22 mouse cellular contexts compared by ENCODE assay signal in genomic region chr10:18411266-18411665, GRCm38 (mm10).
DNase-seq lines count a peak whose midpoint lies in the region; ATAC-seq lines count a peak whose summit lies in the region.
"Had no signal": no experiment of that assay in that cellular context is flagged by ENCODE, and none has a peak within 500 bp of the region (broad histone marks: within the 10 kb centered on the region; RNA-seq: fewer than 3 reads in every experiment).

No protein-coding gene starts in this region.

- H3K36me3 ChIP-seq in forebrain, embryonic 14.5 days (ENCODE audit: control insufficient read depth, insufficient read depth, low read length) = no peaks in the 10 kb centered on the region
- H3K36me3 ChIP-seq in forebrain, embryonic 11.5 days (ENCODE audit: control insufficient read depth, insufficient read depth, low read length) = no peaks in the 10 kb centered on the region
- no peaks in the 10 kb centered on the region for H3K36me3 ChIP-seq in midbrain, embryonic 13.5 days
- H3K36me3 ChIP-seq in midbrain, embryonic 11.5 days (ENCODE audit: control insufficient read depth, insufficient read depth, low read length) = no peaks in the 10 kb centered on the region; the same call in 1 of the 2 replicates
- no peaks in the 10 kb centered on the region for H3K36me3 ChIP-seq in hindbrain, embryonic 13.5 days
- H3K36me3 ChIP-seq in neural tube, embryonic 14.5 days (ENCODE audit: control insufficient read depth, insufficient read depth, low read length) = no peaks in the 10 kb centered on the region

- peaks cover 18% of the 10 kb centered on the region for H3K4me1 ChIP-seq in forebrain, embryonic 14.5 days (ENCODE audit: control insufficient read depth, insufficient read depth, low read length)
- peaks cover 10% of the 10 kb centered on the region; the same call in 1 of the 2 replicates for H3K4me1 ChIP-seq in forebrain, embryonic 11.5 days (replicated peaks; ENCODE audit: control insufficient read depth, insufficient read depth, low read length)
- H3K4me1 ChIP-seq in midbrain, embryonic 13.5 days (replicated peaks) = peaks cover 60% of the 10 kb centered on the region
- peaks cover 20% of the 10 kb centered on the region for H3K4me1 ChIP-seq in midbrain, embryonic 11.5 days (ENCODE audit: control insufficient read depth, insufficient read depth, low read length)
- H3K4me1 ChIP-seq in hindbrain, embryonic 13.5 days (replicated peaks) = peaks cover 68% of the 10 kb centered on the region
- H3K4me1 ChIP-seq in neural tube, embryonic 14.5 days (ENCODE audit: control insufficient read depth, insufficient read depth, low read length) = peaks cover 24% of the 10 kb centered on the region

- peak overlapping the region; percentile 69 for H3K4me2 ChIP-seq in forebrain, embryonic 14.5 days (ENCODE audit: low read length)
- no peak overlapping the region for H3K4me2 ChIP-seq in forebrain, embryonic 11.5 days (ENCODE audit: low read depth, low read length, severe bottlenecking)
- peak overlapping the region; percentile 71; the same call in 1 of the 2 replicates for H3K4me2 ChIP-seq in midbrain, embryonic 13.5 days (replicated peaks)
- H3K4me2 ChIP-seq in midbrain, embryonic 11.5 days = no peak overlapping the region
- H3K4me2 ChIP-seq in hindbrain, embryonic 13.5 days = peak overlapping the region; percentile 78
- H3K4me2 ChIP-seq in neural tube, embryonic 14.5 days (ENCODE audit: low read depth, low read length) = 0 out of 2 replicates have a peak overlapping the region, but pooled peaks have one; percentile 87
- H3K4me2 ChIP-seq: liver, embryonic 11.5 days had no signal

- H3K27me3 ChIP-seq in forebrain, embryonic 14.5 days (replicated peaks; ENCODE audit: control insufficient read depth, insufficient read depth, low read length) = no peaks in the 10 kb centered on the region
- no peaks in the 10 kb centered on the region for H3K27me3 ChIP-seq in forebrain, embryonic 11.5 days (ENCODE audit: control insufficient read depth, insufficient read depth, low read length)
- peaks cover 9% of the 10 kb centered on the region; the same call in 1 of the 2 replicates for H3K27me3 ChIP-seq in midbrain, embryonic 13.5 days
- no peaks in the 10 kb centered on the region for H3K27me3 ChIP-seq in midbrain, embryonic 11.5 days (ENCODE audit: control insufficient read depth, insufficient read depth, low read length)
- H3K27me3 ChIP-seq in hindbrain, embryonic 13.5 days = no peaks in the 10 kb centered on the region
- no peaks in the 10 kb centered on the region for H3K27me3 ChIP-seq in neural tube, embryonic 14.5 days (ENCODE audit: control insufficient read depth, insufficient read depth, low read length)

- H3K9ac ChIP-seq in forebrain, embryonic 14.5 days (ENCODE audit: low read length) = no peak overlapping the region
- no peak overlapping the region for H3K9ac ChIP-seq in forebrain, embryonic 11.5 days (ENCODE audit: low read length)
- H3K9ac ChIP-seq in midbrain, embryonic 13.5 days (replicated peaks) = no peak overlapping the region
- no peak overlapping the region for H3K9ac ChIP-seq in midbrain, embryonic 11.5 days (ENCODE audit: low read length)
- no peak overlapping the region for H3K9ac ChIP-seq in hindbrain, embryonic 13.5 days
- no peak overlapping the region for H3K9ac ChIP-seq in neural tube, embryonic 14.5 days (replicated peaks; ENCODE audit: low read depth, low read length)

- WGBS in forebrain, embryonic 14.5 days = 85% methylated on average over 2 of the region's 2 CpGs
- WGBS in forebrain, embryonic 11.5 days = 51% methylated on average over 2 of the region's 2 CpGs
- WGBS in midbrain, embryonic 13.5 days = 49% methylated on average over 2 of the region's 2 CpGs
- WGBS in midbrain, embryonic 11.5 days = 49% methylated on average over 2 of the region's 2 CpGs
- 51% methylated on average over 2 of the region's 2 CpGs for WGBS in hindbrain, embryonic 13.5 days
- 82% methylated on average over 2 of the region's 2 CpGs for WGBS in neural tube, embryonic 14.5 days

- no peak overlapping the region for H3K27ac ChIP-seq in forebrain, embryonic 14.5 days (ENCODE audit: low read depth, low read length)
- H3K27ac ChIP-seq in forebrain, embryonic 11.5 days (ENCODE audit: low read depth, low read length) = no peak overlapping the region
- no peak overlapping the region for H3K27ac ChIP-seq in midbrain, embryonic 13.5 days
- no peak overlapping the region for H3K27ac ChIP-seq in midbrain, embryonic 11.5 days (ENCODE audit: low read depth, low read length)
- H3K27ac ChIP-seq in hindbrain, embryonic 13.5 days = no peak overlapping the region
- H3K27ac ChIP-seq in neural tube, embryonic 14.5 days (ENCODE audit: low read depth, low read length) = no peak overlapping the region
- H3K27ac ChIP-seq: left cerebral cortex, adult 2 months; stomach, postnatal 0 days had no signal

- DNase-seq in forebrain, embryonic 14.5 days (ENCODE audit: low spot score) = no peak
- no peak for DNase-seq in forebrain, embryonic 11.5 days (ENCODE audit: low spot score)
- no peak for DNase-seq in midbrain, embryonic 11.5 days (ENCODE audit: low spot score, missing footprints)
- no peak for DNase-seq in gastrocnemius, adult 18-20 months (ENCODE audit: low spot score)
- DNase-seq in ovary, postnatal 36 days (ENCODE audit: low spot score) = no peak
- DNase-seq: B cell, adult 2 months; cerebellum, adult 2 months; cerebellum, postnatal 36 days; gastrocnemius, postnatal 36 days; kidney, adult 11 months; kidney, postnatal 14 days; layer of hippocampus, adult 9-11 months; lung, adult 18-20 months; lung, postnatal 14 days; retina, postnatal 1 day; right cerebral cortex, postnatal 4 days had no signal

- H3K4me3 ChIP-seq in forebrain, embryonic 14.5 days (ENCODE audit: low read depth, low read length) = no peak overlapping the region
- H3K4me3 ChIP-seq in forebrain, embryonic 11.5 days (ENCODE audit: low read depth, low read length) = no peak overlapping the region
- no peak overlapping the region for H3K4me3 ChIP-seq in midbrain, embryonic 13.5 days (replicated peaks)
- no peak overlapping the region for H3K4me3 ChIP-seq in midbrain, embryonic 11.5 days (ENCODE audit: low read depth, low read length)
- no peak overlapping the region for H3K4me3 ChIP-seq in hindbrain, embryonic 13.5 days
- H3K4me3 ChIP-seq in neural tube, embryonic 14.5 days (ENCODE audit: low read depth, low read length) = no peak overlapping the region
- H3K4me3 ChIP-seq: left cerebral cortex, adult 2 months had no signal

- H3K9me3 ChIP-seq in forebrain, embryonic 14.5 days (replicated peaks; ENCODE audit: control insufficient read depth, low read length) = no peaks in the 10 kb centered on the region
- H3K9me3 ChIP-seq in forebrain, embryonic 11.5 days (ENCODE audit: control insufficient read depth, low read length) = no peaks in the 10 kb centered on the region
- H3K9me3 ChIP-seq in midbrain, embryonic 13.5 days = no peaks in the 10 kb centered on the region
- H3K9me3 ChIP-seq in midbrain, embryonic 11.5 days (ENCODE audit: control insufficient read depth, low read length) = no peaks in the 10 kb centered on the region
- no peaks in the 10 kb centered on the region for H3K9me3 ChIP-seq in hindbrain, embryonic 13.5 days
- H3K9me3 ChIP-seq in neural tube, embryonic 14.5 days (ENCODE audit: control insufficient read depth, low read length) = no peaks in the 10 kb centered on the region

- ATAC-seq in forebrain, embryonic 14.5 days = no peak
- no peak for ATAC-seq in forebrain, embryonic 11.5 days (replicated peaks; ENCODE audit: low FRiP score)
- ATAC-seq in midbrain, embryonic 13.5 days = no peak
- ATAC-seq in midbrain, embryonic 11.5 days (ENCODE audit: low FRiP score) = no peak
- ATAC-seq in hindbrain, embryonic 13.5 days (ENCODE audit: low FRiP score) = no peak
- ATAC-seq in neural tube, embryonic 14.5 days (ENCODE audit: low read depth) = no peak

Comparison
In these comparisons a context has a peak if more than half of its experiments do, and no peak if none do; other contexts are left out.
1. H3K4me2 ChIP-seq: peak in forebrain, embryonic 14.5 days (single experiment), midbrain, embryonic 13.5 days (single experiment), hindbrain, embryonic 13.5 days (single experiment) and neural tube, embryonic 14.5 days (single experiment); none in forebrain, embryonic 11.5 days (single experiment) and midbrain, embryonic 11.5 days (single experiment).